Mouse (Mus musculus) G1E-ER4 (cell line): Measurements from ENCODE around the gene Hist1h2bk. TPM values are rescaled to one million over a fixed set of nuclear protein-coding genes. Genes with fewer than 3 reads are reported as not detected.
"Not testable (repeated sequence)": the region's sequence is repeated elsewhere in the genome, so short reads cannot be mapped to it uniquely, and the experiment has no call there.

Source experiments
- GATA1 ChIP-seq: IDR thresholded peaks from one replicate; pipeline ENCODE4 v1.8.0; 2012; ENCODE audit warnings: low read length, inconsistent platforms
- polyA plus RNA-seq: library from polyadenylated mRNA; stranded (reverse); fragments of >175 nt; gene quantifications from 2 replicates; pipeline ENCODE4 v1.2.3, GENCODE M21; 2012

The Hist1h2bk gene
- polyA plus RNA-seq: 15.3 and 22.3 TPM in 2 replicates

DNA sequence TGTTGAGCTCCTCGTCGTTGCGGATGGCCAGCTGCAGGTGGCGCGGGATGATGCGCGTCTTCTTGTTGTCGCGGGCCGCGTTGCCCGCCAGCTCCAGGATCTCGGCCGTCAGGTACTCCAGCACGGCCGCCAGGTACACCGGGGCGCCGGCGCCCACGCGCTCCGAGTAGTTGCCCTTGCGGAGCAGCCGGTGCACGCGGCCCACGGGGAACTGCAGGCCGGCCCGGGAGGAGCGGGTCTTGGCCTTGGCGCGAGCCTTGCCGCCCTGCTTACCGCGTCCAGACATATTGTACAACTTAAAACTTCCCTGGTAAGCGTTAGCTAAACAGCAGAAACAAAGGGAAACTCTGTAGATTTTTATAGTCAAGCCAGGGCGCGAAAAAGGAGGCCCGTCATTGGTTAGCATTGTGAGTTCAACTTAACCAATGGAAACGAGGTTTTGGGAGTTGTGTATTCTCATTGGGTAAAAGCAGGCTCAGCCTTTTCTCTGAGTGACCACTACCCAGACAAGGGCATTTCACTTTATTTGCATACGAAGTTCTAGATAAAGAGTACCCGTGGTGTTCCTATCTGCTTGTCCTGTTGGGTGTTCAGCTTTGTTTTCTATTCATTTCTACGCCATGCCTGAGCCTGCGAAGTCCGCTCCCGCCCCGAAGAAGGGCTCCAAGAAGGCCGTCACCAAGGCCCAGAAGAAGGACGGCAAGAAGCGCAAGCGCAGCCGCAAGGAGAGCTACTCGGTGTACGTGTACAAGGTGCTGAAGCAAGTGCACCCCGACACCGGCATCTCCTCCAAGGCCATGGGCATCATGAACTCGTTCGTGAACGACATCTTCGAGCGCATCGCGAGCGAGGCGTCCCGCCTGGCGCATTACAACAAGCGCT is at the start of gene Hist1h2bk, which contains the start of gene Hist1h2ah:
Gene Hist1h2bk, plus strand, starts transcription at position 604 of the 882 bp plus-strand sequence.
Gene Hist1h2ah, minus strand, starts transcription at position 302 of the 882 bp plus-strand sequence.
- not testable (repeated sequence) for TF ChIP-seq GATA1

- TF ChIP-seq GATA1: no peak
Measured at GRCm38 (mm10) chr13:21992550-21992949, 43.1 kb upstream of the Hist1h2bk start.

DNA sequence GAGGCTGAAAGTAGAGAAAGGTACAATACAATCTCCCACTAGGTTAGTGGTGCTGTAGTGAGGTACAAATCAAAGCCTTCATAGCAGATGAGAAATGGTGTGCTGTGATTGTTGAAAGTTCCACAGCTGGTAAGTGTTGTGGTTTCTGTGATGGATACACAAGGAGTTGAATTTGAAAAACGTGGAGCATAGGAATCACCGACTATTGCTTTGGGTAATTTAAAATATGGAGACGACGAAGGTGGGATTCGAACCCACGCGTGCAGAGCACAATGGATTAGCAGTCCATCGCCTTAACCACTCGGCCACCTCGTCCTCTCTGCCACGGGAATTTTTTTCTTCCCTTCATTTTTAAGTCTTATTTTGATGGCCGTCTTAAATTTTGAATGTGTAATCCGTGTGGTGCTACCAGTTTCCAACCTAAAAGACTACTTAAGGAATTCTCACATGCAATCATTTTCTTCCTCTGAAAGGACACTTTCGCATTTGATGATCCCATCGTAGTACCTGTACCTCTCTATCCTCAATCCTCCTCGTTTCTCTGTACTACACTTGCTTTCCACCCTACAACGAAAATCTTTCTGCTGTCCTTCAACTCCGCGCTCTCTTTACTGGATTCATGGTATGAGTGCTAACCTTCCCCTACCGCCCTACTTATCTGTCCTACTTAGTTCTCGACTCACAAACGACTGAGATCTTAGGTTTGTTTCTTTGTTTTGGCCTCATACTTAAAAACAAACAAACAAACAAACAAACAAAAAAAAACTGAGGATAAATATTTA is 41.5 kb upstream of the Hist1h2bk start:
- no peak for TF ChIP-seq GATA1

DNA sequence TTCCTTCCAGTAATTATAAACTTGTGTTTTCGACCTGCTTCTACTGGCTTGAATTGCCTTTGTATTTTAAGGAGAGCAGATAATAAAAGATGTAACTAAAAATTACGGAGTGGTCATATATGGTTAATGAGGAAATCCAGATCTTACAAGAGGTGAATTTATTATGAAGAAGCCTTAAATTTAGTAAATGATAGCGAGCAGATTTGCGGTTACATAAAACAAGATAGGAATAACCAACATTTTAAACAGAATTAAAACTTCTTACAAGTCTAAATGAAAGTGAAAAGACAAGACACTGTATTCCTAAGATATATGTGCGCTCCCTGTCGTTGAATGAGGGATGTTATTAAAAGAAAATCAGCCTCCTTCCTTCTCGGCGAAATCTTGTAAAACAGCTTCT is 40.8 kb upstream of the Hist1h2bk start:
- no peak for TF ChIP-seq GATA1

DNA sequence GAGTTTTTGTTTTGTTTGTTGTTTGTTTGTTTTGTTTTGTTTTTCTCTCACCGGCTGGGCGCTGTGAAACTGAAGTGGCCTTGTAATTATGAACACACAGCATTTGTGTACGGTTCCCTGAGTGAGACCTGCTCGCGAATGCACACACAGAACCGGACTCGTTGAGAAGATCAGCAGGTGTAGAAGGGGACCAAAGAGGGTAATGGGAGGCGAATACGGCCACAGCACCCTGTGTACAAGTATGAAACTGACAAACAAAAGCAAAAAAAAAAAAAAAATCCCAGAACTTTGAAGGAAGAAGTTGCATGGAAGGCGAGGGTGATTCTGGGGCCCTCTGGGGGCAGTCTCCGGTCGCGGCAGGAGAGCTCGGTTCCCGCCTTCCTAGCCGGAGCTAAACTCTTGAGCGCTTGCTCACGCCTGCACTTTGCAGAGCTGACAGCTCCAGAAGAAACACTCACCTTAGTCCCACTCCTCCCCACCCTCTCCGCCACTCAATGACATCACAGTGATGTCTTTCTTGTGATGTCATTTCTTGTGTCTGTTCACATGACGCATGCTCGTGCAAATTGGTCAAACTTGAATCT is 40.2 kb upstream of the Hist1h2bk start:
- no peak for TF ChIP-seq GATA1

DNA sequence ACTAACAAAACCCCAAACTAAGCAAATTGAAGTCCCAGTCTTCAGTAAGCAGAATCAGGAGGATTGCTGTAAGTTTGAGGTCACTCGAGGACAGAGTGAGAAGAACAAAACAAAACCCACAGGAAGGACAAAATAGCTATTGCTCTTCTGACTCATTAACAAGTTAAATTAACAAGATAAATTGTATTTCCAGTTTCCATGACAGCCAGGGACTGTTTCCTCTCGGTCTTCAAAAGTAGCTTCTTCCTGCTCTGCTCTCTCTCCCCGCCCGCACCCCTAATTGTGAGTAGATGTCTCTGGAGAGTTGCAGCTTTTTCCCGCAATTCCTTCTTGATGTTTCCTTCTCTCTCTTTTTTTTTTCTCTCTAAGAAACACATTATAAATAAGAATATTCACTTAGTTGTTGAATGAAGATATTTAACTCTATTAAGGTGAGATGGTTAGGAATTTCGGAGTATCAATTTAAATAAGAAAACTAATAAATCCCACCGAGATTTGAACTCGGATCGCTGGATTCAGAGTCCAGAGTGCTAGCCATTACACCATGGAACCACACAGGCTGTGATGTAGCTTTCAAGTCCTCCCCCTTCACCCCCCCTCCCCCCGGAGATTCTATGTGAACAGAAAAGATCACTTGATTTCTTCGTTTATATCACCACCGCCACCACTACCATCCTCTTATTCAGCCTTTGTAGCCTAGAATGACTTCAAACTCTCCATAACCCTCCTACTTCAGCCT is 39.4 kb upstream of the Hist1h2bk start:
- TF ChIP-seq GATA1: no peak

DNA sequence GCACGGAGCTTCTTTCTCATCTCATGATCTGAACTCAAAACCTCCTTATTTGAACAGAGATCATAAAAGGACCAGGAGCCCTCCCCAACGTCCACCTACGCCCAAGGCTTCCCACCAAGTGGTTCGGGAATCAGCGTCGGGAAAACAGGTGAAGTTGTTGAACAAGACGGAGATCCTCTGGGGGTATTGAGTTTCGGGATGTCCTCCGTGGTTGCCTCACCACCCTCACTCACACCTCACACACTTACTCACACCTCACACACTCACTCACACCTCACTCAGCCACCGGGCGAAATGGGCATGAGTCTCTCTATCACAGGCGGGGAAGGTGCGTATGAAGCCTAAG is 38.9 kb upstream of the Hist1h2bk start:
- TF ChIP-seq GATA1: no peak

DNA sequence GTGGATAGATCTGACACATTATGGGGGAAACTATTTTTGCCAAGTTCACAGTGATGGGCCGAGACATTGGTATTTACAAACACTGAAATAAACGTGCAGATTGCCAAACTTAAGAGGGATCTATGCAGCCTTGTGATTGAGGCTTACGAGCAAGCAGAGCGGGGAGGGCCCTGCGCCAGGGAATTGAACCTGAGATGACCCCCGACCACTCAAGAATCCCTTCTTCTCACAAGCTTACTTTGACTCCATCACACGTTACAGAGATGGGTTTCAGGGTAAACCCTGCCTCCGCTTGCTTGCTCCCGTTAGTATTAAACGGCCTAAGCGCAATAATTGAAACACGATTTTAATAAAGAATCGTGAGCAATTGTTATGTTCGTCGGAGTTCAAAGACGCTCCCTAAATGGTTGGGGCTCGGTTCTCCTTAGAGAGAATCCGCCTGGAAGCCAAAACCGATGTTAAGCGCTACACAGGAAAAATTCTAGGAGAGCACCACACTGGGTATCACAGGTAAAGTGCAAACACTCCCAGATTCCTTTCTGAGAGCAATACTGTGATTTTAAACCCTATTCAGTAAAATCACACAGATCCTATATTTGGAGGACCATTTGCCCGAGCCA is 38.4 kb upstream of the Hist1h2bk start:
- TF ChIP-seq GATA1: no peak

GRCm38 (mm10) chr13:21997821-21998220 is 37.8 kb upstream of the Hist1h2bk start:
- TF ChIP-seq GATA1: no peak

GRCm38 (mm10) chr13:21998412-21998811 is 37.3 kb upstream of the Hist1h2bk start:
- TF ChIP-seq GATA1: no peak

DNA sequence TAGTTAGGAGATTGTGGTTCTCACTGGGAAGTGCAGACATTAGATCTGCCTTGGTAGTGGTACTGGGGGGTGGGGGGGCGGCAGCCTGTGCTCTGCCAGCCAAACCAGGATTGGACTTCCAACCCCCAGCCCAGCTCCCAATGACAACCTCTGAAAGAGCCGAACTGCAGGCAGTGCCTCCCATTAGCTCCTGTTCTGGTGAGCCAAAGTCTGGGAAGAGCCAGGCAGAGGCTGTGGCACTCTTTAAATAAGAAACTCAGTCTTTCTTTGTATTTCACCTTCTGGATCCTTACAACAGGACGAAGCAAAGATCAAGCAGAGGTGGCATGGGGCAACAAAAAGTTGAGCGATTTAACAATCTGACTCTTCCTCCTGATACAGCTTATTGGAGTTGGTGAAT is 36.5 kb upstream of the Hist1h2bk start:
- TF ChIP-seq GATA1: no peak

- no peak for TF ChIP-seq GATA1
Measured at GRCm38 (mm10) chr13:22001346-22001745, 34.3 kb upstream of the Hist1h2bk start.

- no peak for TF ChIP-seq GATA1
Measured at GRCm38 (mm10) chr13:22001823-22002222, 33.8 kb upstream of the Hist1h2bk start.

DNA sequence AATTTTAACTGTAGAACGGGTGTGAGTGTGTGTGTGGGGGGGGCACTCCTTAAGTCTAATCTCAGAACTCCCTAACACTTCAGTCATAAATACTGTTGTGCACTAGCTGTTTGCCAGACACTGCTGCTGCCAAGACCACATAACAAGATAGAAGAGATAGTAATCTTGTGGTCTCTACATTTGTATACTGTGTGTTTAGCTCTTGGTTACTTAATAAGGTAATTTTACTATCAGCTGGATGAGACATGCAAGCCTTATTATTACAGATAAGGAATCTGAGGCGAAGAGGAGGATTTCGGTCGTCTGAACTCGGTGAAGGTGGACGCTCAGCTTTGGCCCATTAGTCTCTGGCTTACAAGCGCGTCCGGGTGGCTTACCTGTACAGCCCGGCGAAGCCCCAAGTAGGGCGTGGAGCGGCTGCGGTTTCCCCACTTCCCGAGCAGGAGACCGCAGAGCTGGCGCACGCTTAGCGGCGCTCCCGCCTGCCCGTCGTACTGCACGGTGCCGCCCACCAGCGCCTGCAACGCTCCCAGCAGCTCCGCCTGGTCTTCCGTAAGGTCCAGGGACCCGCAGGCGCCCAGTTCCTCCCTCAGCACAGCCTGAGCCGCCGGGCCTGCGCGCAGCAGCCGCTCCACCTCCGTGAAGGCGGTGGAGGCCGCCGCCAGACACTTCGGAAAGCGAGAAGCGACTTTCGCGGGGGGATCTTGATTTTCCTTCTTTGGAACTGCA is 29.9 kb upstream of the Hist1h2bk start:
- peak; percentile 47 for TF ChIP-seq GATA1
